Mouse (Mus musculus) natural killer cell, adult 2 months (primary cell): ENCODE results near the gene Rps12.
A peak's percentile ranks its signal among the peaks of the same experiment; 100 is the strongest.
"Not testable (repeated sequence)": the region's sequence is repeated elsewhere in the genome, so short reads cannot be mapped to it uniquely, and the experiment has no call there.

Source experiments
- DNase-seq, 2 experiments: peaks; one replicate each; pipeline ENCODE4 v3.0.0; 2022; ENCODE audit warnings: low spot score in 2 of 2

The Rps12 gene

DNA sequence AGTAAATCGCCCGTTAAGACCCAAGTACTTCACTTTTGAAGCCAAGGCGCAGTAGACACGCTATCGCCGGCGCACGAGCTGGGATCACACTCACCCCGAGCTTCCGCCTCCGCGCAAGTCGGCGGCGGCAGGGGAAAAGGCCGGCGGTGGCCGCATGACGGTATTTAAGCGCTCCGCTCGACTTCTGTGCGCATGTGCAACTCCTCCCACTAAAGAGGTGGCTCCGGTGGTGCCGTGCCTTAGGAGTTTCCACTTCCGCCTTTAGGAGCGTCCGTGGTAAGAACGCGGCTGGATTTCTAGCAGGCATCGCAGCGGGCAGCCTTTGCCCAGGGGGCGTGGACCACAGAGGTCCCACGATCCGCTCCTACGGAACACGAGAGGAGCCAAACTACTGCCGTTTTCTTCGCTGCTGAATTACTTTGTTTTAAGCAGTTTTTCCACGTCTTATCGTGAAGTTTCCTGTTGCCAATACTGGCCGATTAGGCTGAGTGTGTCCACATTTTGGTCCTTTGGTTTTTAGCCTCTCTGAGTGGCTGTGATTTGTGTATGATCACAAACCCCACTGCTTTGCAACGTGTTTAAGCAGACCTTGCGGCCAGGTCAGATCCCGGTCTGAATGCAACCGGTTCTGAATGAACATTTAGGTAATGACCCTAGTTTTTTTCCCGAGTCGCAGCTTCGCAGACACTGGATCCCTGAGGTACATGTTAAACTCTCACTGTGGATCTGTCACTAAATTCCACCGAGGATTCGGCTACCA lies at the start of gene Rps12:
Gene Rps12 (minus strand): TSS at position 214 of the 760 bp plus-strand sequence.
- DNase-seq: peak; percentile 99

DNA sequence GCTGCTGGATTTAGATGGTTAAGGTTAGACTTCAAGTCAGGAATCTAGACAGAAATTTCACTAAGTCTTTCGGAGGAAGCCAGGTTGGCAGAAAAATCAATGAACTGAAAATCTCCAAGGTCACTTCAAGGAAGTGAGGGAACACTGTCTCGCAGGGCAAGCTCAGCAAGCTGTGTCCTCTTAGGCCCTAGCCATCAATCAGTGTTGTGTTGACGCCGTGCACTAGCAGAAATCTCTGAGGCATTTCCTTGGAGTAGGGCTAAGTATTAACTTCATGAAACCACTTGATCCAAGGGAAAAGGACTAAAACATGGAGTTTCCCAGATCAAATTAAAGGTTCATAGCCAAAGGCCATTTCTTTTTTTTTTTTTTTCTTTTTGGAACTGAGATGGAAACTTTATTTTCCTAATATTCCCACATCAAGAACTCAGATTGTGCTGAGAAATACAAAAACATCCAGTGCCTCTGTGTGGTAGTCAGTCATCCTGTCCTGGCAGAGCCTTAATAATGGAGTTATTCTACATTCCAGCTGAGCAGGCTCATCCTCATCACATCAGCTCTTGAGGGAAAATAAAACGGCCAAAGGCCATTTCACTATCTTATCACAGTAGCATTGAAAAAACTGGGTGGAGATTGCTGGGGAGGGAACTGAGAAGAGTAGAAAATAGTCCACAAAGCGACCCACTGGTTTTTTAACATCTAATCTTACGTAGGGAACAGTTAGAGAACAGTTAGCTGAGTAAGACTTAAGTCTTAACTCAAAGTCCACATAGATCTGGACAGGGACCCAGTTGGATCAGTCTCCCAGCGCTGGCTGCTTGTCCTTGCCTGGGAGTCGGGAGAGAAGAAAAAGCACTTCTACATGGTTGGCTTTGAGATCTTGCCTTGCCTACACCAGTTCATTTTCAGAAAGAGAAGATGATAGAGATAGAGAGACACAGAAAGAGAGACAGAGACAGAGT lies 49.2 kb upstream of the Rps12 start:
- no peak for DNase-seq

DNA sequence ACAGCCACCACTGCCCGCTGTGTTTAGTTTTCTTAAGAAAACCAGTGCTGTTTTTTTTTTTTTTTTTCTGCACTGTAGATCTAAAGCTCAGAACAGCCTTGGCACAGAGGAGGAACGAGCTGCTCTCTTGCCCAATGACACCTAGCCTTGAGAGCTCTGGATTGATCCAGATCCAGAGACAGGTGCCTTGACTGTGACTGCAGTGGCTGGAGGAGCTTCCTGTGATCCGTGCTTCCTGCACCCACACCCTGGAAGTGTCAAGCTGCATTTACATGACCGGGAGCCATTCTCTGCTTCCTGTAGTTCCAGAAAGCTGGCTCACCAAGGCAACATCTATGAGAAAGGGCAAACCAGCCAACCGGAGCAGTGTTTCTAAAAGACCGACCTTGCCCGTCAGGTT lies 39.4 kb upstream of the Rps12 start:
- DNase-seq: no peak

DNA sequence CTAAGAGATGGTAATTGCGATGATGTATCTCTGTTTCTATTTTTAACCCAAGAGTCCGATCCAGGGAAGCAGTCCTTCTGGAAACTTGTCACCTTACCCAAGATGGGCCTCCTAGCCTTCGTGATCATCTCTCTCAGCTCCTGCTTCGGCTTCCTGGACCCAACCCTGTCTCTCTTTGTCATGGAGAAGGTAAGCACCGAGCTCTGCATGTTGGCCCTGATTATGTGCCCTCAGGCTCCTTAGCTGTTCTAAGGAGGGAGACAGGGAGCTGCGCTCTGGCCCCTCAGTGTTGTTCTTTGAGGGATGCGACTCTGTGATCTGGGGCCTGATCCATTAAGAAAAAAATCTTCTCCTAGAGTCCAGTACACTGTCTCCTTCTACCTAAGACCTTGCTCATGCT lies 29.2 kb upstream of the Rps12 start:
- no peak for DNase-seq

GRCm38 (mm10) chr10:23815168-23815567 lies 28.1 kb upstream of the Rps12 start:
- peak; percentile 39 to 63 for DNase-seq

GRCm38 (mm10) chr10:23812852-23813766 lies 26.0 kb upstream of the Rps12 start:
- DNase-seq: no peak

- DNase-seq: no peak
Measured at GRCm38 (mm10) chr10:23812438-23812759, 25.3 kb upstream of the Rps12 start.

GRCm38 (mm10) chr10:23811635-23812437 lies 24.8 kb upstream of the Rps12 start:
- DNase-seq: peak; percentile 41 to 64

DNA sequence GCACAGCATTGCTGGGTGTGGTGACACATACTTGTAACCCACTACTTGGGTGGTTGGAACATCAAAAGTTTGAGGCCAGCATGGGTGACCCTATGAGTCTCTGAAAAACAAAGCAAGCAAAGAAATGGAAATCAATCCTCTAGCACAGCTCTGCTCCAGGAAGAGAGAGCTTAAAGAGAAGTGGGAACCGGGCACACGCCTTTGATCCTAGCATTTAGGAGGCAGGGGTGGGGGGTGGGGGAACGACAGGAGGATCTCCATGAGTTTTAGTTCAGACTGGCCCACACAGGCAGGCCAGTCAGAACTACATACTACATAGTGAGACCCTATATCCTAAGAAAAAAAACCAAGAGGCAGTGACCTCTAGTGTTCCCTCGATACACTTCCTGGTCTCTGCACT lies 19.1 kb upstream of the Rps12 start:
- DNase-seq: no peak

- DNase-seq: no peak
Measured at GRCm38 (mm10) chr10:23804665-23805064, 17.6 kb upstream of the Rps12 start.

GRCm38 (mm10) chr10:23802911-23803310 lies 15.8 kb upstream of the Rps12 start:
- no peak for DNase-seq

- no peak for DNase-seq
Measured at GRCm38 (mm10) chr10:23799933-23800332, 12.9 kb upstream of the Rps12 start.

GRCm38 (mm10) chr10:23798142-23798541 lies 11.1 kb upstream of the Rps12 start:
- no peak for DNase-seq

DNA sequence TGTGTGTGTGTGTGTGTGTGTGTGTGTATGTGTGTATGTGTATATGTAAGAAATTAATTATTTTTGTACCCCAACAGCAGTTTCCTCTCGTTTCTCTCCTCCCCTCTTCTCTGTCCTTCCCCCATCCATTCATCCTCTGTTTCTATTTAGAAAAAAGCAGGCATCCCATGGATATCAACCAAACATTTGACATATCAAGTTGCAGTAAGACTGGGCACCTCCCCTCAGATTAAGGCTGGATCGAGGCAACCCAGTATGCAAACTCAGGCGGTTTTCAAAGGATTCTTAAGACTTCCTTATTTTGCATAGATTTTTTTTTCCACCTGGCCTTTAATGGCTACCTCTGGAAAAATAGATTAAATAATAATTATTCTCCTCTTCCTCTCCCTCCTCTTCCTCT lies 10.5 kb upstream of the Rps12 start:
- no peak for DNase-seq

- DNase-seq: no peak
Measured at GRCm38 (mm10) chr10:23796551-23797503, 9.8 kb upstream of the Rps12 start, which contains the start of gene Slc18b1. Gene Slc18b1 (plus strand): TSS chr10:23796986.

- DNase-seq: no peak
Measured at GRCm38 (mm10) chr10:23795871-23796520, 8.9 kb upstream of the Rps12 start.

GRCm38 (mm10) chr10:23788056-23788600 lies 1.1 kb upstream of the Rps12 start:
- no peak for DNase-seq

DNA sequence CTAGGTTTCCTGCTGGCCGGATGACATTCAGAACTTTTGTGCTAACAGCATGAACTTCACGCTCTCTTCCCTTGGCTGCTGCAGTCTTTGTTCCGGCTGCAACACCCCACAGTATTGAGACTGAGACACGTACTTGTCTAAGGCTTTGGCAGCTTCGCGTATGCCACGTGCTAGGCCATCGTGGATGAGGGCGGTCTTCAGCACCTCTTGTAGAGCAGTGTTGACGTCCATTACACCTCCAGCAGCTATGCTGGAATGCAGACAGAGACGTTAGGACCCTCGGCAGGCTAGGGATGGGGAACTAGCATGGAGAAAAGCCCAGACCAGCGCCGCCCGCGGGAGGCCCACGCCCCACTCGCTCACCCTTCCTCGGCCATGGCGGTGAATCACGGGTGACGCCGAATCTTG lies 440 bp downstream of the Rps12 start:
- DNase-seq: not testable (repeated sequence)

DNA sequence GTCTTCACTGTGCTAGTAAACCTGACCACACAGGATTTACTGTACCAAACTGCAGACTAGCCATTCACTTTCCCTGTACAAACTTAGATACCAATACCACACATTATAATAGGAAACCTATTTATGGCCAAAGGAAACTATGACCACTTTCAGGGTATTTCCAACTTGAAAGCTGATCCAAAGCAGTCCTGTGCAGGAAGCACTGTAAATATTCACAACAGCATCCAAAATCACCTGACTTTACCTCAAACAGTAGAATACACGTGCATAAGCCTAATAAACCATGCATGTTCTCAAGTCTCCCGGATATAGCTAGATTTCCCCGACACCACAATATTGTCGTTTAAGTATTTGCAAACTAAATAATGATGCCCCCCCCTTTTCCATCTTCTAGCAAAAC lies 1.0 kb downstream of the Rps12 start:
- DNase-seq: no peak
